Mouse (Mus musculus) B cell, adult 2 months (primary cell): ENCODE data around the gene Fmr1nb.
"Not testable (repeated sequence)": the region's sequence is repeated elsewhere in the genome, so short reads cannot be mapped to it uniquely, and the experiment has no call there.

ENCODE experiments used
- DNase-seq, 2 experiments: peaks; one replicate each; pipeline ENCODE4 v3.0.0; 2022

The Fmr1nb gene

DNA sequence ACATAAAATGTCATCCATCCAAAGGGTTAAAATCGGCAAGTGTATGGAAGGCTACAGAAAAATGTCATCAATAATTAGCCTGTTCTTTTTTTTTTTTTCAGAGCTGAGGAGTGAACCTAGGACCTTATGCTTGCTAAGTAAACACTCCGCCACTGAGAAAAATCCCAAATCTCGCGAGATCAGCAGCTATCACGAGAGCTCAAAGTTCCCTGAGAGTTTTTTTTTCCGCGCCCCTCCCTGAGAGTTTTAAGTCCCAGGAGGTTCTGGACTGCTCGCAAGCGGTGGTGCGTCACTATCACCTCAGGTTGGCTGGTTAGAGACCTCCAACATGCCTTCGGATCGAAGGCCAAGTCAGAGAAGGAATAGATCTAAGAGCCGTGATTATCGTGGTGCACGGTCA lies at the start of gene Fmr1nb:
Gene Fmr1nb (plus strand): TSS at position 234 of the 400 bp plus-strand sequence.
- no peak for DNase-seq

DNA sequence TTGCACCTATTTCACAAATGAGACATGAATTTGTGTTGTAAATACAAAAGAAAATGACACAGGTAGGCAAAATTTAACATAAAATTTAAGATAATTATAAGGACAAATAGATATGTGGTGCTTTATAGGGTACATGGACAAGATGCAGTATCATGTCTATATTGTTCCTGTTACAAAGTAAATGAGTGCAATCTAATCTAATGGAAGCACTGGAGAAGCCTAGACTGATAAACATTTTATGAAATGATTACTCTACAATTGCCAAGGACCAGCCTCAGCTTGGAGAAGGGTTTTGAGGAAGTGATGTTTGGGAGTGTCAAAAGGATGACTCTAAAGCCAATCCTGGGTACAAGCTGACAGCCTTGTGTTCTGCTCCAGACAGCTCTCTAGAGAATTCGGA lies 24.7 kb upstream of the Fmr1nb start:
- DNase-seq: no peak

DNA sequence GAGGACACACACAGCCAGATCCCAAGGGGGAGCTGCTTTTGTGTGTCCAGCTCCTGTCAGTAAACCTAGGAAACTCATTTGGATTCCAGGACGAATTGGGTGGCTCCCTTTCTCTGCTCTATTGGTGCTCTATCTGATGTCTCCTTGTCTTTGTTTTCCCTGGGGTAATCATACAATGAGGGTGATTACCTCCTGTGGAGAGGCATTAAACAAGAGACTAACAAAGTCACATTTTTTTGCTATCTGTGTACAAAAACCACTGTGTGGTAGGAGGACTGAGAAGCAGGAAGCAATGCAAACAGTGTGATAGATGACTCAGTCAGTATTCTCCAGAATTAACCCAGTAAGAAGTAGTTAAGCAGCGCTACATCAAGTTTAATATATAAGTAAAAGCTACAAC lies 21.6 kb upstream of the Fmr1nb start:
- DNase-seq: no peak

GRCm38 (mm10) chrX:68820449-68820848 lies 58.8 kb downstream of the Fmr1nb start:
- not testable (repeated sequence) for DNase-seq

- peak in 1 of 2 experiments; percentile 0 for DNase-seq
These were observed 59.4 kb downstream of the Fmr1nb start, which contains the start of gene Gm14698 for GRCm38 (mm10) chrX:68821059-68821458. Gm14698 (plus strand) TSS chrX:68821093.

GRCm38 (mm10) chrX:68839548-68840444 lies 78.2 kb downstream of the Fmr1nb start:
- DNase-seq: no peak
